Mouse (Mus musculus): ENCODE results near the gene Tex264. TPM values are rescaled to one million over a fixed set of nuclear protein-coding genes. Genes with fewer than 3 reads are reported as not detected.
A peak's percentile ranks its signal among the peaks of the same experiment; 100 is the strongest.
"Not testable (repeated sequence)": the region's sequence is repeated elsewhere in the genome, so short reads cannot be mapped to it uniquely, and the experiment has no call there.

Gene Tex264
- total and polyA plus RNA-seq, 2 experiments: 52.6 to 147 TPM

DNA sequence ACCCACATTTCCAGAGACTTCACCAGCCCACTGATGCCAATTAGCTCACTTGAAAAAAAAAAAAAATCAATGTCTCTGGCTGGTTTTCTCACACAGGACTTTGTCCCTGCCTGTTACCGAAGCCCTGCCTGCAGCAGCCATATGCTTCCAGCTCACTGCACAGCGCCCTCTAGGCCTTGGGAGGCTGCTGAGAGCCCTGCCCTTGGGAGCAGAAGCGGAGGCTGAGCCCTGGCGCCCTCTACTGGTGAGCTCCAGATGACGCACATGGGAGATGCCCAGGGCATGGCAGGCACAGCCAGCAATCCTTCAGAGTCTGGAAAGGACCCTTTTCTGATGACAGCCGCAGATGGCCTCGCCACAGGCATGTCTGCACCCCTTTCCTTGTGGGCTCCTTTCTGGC, 42.6 kb downstream of the Tex264 start:
- no peak for TF ChIP-seq POLR2A (IDR thresholded peaks at IDR 0.05; ENCODE audit: extremely low read depth, insufficient read depth, low read length)
- TF ChIP-seq CTCF (IDR thresholded peaks at IDR 0.05; ENCODE audit: low read depth, low read length): peak; percentile 99
- 23% methylated on average over 7 of the region's 7 CpGs for WGBS
- 0 out of 2 replicates have a peak, but pooled peaks cover 2% of the 10 kb centered on the region for H3K27me3 ChIP-seq (ENCODE audit: control insufficient read depth, insufficient read depth, low read length)

DNA sequence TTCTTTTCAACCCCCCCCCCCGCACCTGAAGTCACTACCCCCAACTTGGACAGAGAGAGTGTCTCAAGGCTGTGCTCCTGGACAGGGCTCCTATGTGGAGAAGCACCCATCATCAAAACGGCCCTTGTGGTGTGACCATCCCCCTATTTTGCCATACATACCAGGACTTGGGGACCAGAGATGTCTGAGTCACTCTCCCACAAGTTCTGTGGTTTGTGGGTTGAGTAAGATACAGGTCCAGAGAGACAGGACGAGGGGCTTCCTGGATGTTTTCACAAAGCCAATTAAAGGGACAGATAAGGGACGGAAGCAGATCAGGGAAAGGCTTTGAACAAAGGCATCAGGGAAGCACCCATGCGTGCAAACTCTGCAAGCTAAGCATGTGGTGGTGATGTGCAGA, 44.4 kb downstream of the Tex264 start:
- Histone ChIP-seq H3K4me1 (ENCODE audit: control insufficient read depth, insufficient read depth, low read length) (no peaks in the 10 kb centered on the region), H3K9ac (ENCODE audit: low read depth, low read length) (no peak overlapping the region), H3K79me2 (ENCODE audit: control insufficient read depth, insufficient read depth, low read length) (no peaks in the 10 kb centered on the region), H3K27ac (replicated peaks; ENCODE audit: insufficient read depth, low read depth, low read length) (no peak overlapping the region), H3K27me3 (ENCODE audit: control insufficient read depth, insufficient read depth, low read length) (no peaks in the 10 kb centered on the region), H3K4me3 (ENCODE audit: insufficient read depth, low read depth, low read length) (no peak overlapping the region), H3K36me3 (ENCODE audit: control insufficient read depth, insufficient read depth, low read length) (no peaks in the 10 kb centered on the region)
- WGBS: 67% methylated on average over 5 of the region's 5 CpGs
- TF ChIP-seq CTCF (IDR thresholded peaks at IDR 0.05; ENCODE audit: low read depth, low read length) (no peak), POLR2A (IDR thresholded peaks at IDR 0.05; ENCODE audit: extremely low read depth, insufficient read depth, low read length) (no peak)
- DNase-seq (ENCODE audit: extremely low read depth, low read depth, low spot score): no peak

More for the DNA sequence above, 42.6 kb downstream of the Tex264 start:
- H3K4me1 ChIP-seq (ENCODE audit: control insufficient read depth, insufficient read depth, low read length): no peaks in the 10 kb centered on the region
- no peaks in the 10 kb centered on the region for H3K79me2 ChIP-seq (ENCODE audit: control insufficient read depth, insufficient read depth, low read length)
- H3K36me3 ChIP-seq (ENCODE audit: control insufficient read depth, insufficient read depth, low read length): no peaks in the 10 kb centered on the region
- DNase-seq (ENCODE audit: extremely low read depth, low read depth, low spot score): peak; percentile 90
- no peak overlapping the region for H3K27ac ChIP-seq (replicated peaks; ENCODE audit: insufficient read depth, low read depth, low read length)
- H3K9ac ChIP-seq (ENCODE audit: low read depth, low read length): no peak overlapping the region
- H3K4me3 ChIP-seq (ENCODE audit: insufficient read depth, low read depth, low read length): no peak overlapping the region

DNA sequence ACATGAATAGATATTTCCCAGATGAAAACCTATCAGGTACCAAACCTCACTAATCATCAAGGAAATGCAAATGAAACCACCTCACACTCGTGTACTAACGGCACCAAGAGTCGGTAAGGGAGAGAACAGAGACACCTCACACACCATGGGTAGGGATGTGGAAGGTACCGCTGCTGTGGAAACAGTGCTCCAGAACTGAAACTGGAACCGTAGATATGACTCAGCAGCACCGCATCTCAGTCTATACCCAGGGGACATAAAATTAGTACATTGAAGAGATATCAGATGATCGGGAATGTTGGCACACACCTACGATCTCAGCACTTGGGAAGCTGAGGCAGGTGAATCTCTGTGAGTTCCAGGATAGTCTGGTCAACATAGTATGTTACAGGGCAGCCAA, 47.6 kb downstream of the Tex264 start:
- TF ChIP-seq POLR2A (IDR thresholded peaks at IDR 0.05; ENCODE audit: extremely low read depth, insufficient read depth, low read length) (no peak), CTCF (IDR thresholded peaks at IDR 0.05; ENCODE audit: low read depth, low read length) (no peak)
- WGBS: 92% methylated on average over 8 of the region's 8 CpGs
- Histone ChIP-seq H3K9ac (ENCODE audit: low read depth, low read length) (no peak overlapping the region), H3K27me3 (ENCODE audit: control insufficient read depth, insufficient read depth, low read length) (no peaks in the 10 kb centered on the region), H3K27ac (replicated peaks; ENCODE audit: insufficient read depth, low read depth, low read length) (no peak overlapping the region), H3K36me3 (ENCODE audit: control insufficient read depth, insufficient read depth, low read length) (no peaks in the 10 kb centered on the region), H3K4me3 (ENCODE audit: insufficient read depth, low read depth, low read length) (no peak overlapping the region), H3K79me2 (ENCODE audit: control insufficient read depth, insufficient read depth, low read length) (no peaks in the 10 kb centered on the region), H3K4me1 (ENCODE audit: control insufficient read depth, insufficient read depth, low read length) (no peaks in the 10 kb centered on the region)
- DNase-seq (ENCODE audit: extremely low read depth, low read depth, low spot score): no peak

DNA sequence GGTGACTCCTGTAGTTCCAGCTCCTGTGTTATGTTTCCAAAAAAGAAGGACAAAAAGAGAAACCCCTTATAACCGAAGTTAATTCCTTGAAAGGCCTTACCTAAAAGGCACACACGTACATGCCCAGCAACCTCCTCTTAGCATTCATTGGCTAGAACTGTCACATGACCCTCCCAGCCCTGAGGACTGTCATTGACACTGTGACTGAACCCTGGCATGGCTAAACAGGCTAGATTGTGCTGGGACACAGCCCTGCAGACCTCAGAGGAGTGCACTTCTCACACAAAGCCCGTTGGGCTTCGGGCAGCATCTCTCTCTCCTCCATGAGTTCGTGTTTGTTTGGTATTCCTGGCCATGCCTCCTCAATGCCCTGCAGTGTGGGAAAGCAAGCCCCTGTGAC, 53.5 kb downstream of the Tex264 start:
- Histone ChIP-seq H3K36me3 (ENCODE audit: control insufficient read depth, insufficient read depth, low read length) (no peaks in the 10 kb centered on the region), H3K9ac (ENCODE audit: low read depth, low read length) (no peak overlapping the region), H3K4me3 (ENCODE audit: insufficient read depth, low read depth, low read length) (no peak overlapping the region), H3K27me3 (ENCODE audit: control insufficient read depth, insufficient read depth, low read length) (no peaks in the 10 kb centered on the region), H3K4me1 (ENCODE audit: control insufficient read depth, insufficient read depth, low read length) (no peaks in the 10 kb centered on the region), H3K79me2 (ENCODE audit: control insufficient read depth, insufficient read depth, low read length) (no peaks in the 10 kb centered on the region), H3K27ac (replicated peaks; ENCODE audit: insufficient read depth, low read depth, low read length) (no peak overlapping the region)
- no peak for TF ChIP-seq POLR2A (IDR thresholded peaks at IDR 0.05; ENCODE audit: extremely low read depth, insufficient read depth, low read length)
- TF ChIP-seq CTCF (IDR thresholded peaks at IDR 0.05; ENCODE audit: low read depth, low read length): no peak
- no peak for DNase-seq (ENCODE audit: extremely low read depth, low read depth, low spot score)
- WGBS: 51% methylated on average over 5 of the region's 5 CpGs

DNA sequence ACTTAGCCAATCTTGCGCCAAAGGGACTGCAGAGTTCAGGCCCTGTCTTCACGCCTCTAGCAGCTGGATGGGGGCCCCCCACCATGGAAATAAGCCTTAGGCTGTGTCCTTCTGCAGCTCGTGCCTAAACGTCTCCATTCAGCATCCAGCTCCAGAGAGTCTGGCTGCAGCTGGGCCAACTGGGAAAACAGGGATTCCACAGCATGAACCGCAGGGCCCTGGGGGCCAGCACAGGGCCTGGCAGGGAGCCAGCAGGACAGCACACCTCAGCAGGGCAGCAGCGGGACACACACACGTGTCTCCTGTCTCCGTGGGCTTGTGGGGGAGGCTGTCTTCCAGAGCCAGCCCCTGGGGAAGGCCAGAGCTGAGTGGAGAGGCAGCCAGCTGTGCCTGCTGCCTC, 57.9 kb downstream of the Tex264 start:
- H3K9ac ChIP-seq (ENCODE audit: low read depth, low read length); H3K27me3 ChIP-seq (ENCODE audit: control insufficient read depth, insufficient read depth, low read length); H3K4me3 ChIP-seq (ENCODE audit: insufficient read depth, low read depth, low read length); DNase-seq (ENCODE audit: extremely low read depth, low read depth, low spot score); H3K36me3 ChIP-seq (ENCODE audit: control insufficient read depth, insufficient read depth, low read length); H3K27ac ChIP-seq (replicated peaks; ENCODE audit: insufficient read depth, low read depth, low read length); H3K79me2 ChIP-seq (ENCODE audit: control insufficient read depth, insufficient read depth, low read length); H3K4me1 ChIP-seq (ENCODE audit: control insufficient read depth, insufficient read depth, low read length): not testable (repeated sequence)
- 45% methylated on average over 8 of the region's 8 CpGs for WGBS

DNA sequence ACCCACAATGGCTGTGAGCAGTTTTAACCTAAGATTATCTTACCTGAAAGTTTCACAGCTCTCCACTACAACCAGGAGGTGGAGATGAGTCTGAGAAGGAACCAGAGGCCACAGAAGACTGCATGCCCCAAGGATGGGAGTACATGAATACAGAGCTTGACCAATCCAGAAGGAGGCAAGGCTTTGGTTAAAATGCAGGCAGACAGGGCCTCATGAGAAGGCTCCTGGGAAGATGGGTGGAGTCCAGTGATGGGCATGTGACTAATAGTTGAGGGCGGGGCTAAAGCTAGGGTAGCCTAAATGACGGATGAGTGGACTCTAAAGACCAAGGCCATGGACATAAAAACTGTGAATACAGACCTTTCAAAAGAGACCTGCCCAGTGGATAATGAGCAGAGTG, 59.4 kb downstream of the Tex264 start, which contains the start of gene Iqcf6:
Gene Iqcf6 (plus strand): TSS at position 301 of the 400 bp plus-strand sequence.
- Histone ChIP-seq H3K79me2 (ENCODE audit: control insufficient read depth, insufficient read depth, low read length) (no peaks in the 10 kb centered on the region), H3K9ac (ENCODE audit: low read depth, low read length) (no peak within 1 kb of the TSS), H3K36me3 (ENCODE audit: control insufficient read depth, insufficient read depth, low read length) (no peaks in the 10 kb centered on the region), H3K4me1 (ENCODE audit: control insufficient read depth, insufficient read depth, low read length) (no peaks in the 10 kb centered on the region), H3K27ac (replicated peaks; ENCODE audit: insufficient read depth, low read depth, low read length) (no peak within 1 kb of the TSS), H3K27me3 (ENCODE audit: control insufficient read depth, insufficient read depth, low read length) (no peaks in the 10 kb centered on the region), H3K4me3 (ENCODE audit: insufficient read depth, low read depth, low read length) (no peak within 1 kb of the TSS)
- no peak for TF ChIP-seq CTCF (IDR thresholded peaks at IDR 0.05; ENCODE audit: low read depth, low read length)
- no peak for TF ChIP-seq POLR2A (IDR thresholded peaks at IDR 0.05; ENCODE audit: extremely low read depth, insufficient read depth, low read length)
- no peak for DNase-seq (ENCODE audit: extremely low read depth, low read depth, low spot score)
- 73% methylated on average over 2 of the region's 2 CpGs for WGBS
